Mouse (Mus musculus) bone marrow, adult 2 months (tissue): ENCODE results near the gene C130026I21Rik.
"Not testable (repeated sequence)": the region's sequence is repeated elsewhere in the genome, so short reads cannot be mapped to it uniquely, and the experiment has no call there.

ENCODE experiments used
- CTCF ChIP-seq: fragments of 200-500 bp; IDR thresholded peaks from 2 replicates; pipeline ENCODE4 v1.5.1; 2011; ENCODE audit warnings: low read length, control low read depth; ENCODE audit not compliant: control insufficient read depth, insufficient read depth
- POLR2A ChIP-seq: fragments of 200-500 bp; IDR thresholded peaks from 2 replicates; pipeline ENCODE4 v1.6.1; 2011; ENCODE audit warnings: low read depth, mild to moderate bottlenecking, control low read depth, low read length, borderline replicate concordance; ENCODE audit not compliant: control insufficient read depth

- TF ChIP-seq CTCF, POLR2A: not testable (repeated sequence)
These were observed 91.4 kb downstream of the C130026I21Rik start for GRCm38 (mm10) chr1:85178971-85179370.
